Mouse (Mus musculus) adrenal gland, adult (tissue): ENCODE measurements around the gene Rasa3.

Experiments used
- DNase-seq, 2 experiments: peaks; one replicate each; pipeline ENCODE4 v3.0.0; 2022 to 2023; ENCODE audit warnings: low spot score in 1 of 2; ENCODE audit not compliant: inconsistent age in 2 of 2

Gene Rasa3

DNA sequence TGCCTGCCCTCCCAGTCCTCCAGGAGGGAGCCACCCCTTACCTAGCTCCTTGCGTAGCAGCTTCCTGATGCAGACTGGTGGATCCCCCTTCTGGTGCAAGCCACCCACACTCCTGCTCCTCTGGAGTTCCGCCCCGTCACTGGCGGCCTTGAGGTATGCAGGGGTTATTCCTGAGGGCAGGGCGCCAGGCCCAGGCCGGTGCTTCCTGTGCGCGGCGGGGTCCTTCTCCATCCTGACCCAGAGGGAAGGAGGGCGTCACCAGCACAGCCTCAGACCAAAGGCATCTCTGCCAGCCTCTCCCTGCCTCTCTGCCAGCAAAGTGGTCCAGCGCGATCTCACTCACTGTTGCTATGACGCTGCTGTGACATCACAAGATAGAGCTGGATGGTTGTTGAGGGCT lies 115.3 kb downstream of the Rasa3 start, which contains the start of gene 1700029H14Rik:
Gene 1700029H14Rik (minus strand): TSS at position 344 of the 400 bp plus-strand sequence.
- peak; percentile 23 to 52 for DNase-seq

DNA sequence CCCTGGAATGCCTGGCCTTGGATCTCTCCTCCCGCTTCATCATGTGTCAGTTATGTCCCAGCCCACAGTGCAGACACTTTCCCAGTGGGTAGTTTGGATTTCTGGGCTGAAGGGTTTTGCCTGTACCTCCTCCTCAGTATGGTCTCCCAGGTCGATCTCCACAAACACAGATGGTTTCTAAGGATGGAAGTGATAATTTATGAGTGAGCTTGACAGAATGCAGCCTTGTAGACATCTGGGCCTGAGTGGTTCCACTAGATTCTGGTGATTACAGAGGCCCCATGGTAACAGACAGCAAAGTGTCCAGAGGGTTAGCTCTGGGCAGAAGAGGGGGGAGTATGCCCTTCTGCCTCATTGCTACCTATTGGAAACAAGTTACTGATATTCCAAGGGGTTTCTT lies 119.9 kb downstream of the Rasa3 start:
- no peak for DNase-seq

GRCm38 (mm10) chr8:13551574-13551830 lies 125.9 kb downstream of the Rasa3 start:
- no peak for DNase-seq

- DNase-seq, result peak; percentile 88 to 96
Observed at GRCm38 (mm10) chr8:13550718-13551573, 126.5 kb downstream of the Rasa3 start.

DNA sequence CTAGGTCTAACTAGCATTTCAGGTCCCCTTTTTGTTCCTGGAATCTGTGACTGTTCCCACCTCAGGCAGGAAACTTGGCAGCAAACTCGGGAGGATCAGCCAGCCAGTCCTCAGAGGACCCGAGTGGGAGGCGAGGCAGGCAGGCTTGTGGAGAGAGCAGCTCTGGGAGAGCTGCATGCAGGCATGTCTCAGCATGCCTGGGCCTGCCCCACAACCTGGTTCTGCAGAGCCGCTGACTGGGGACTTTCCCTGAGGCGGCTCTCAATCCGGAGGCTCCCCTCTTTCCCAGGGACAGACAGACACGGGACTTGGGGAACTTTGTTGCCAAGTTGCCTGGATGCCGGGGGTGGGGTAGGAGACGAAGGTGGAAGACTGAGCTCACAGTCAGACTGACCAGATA lies 128.6 kb downstream of the Rasa3 start:
- peak; percentile 37 to 76 for DNase-seq

DNA sequence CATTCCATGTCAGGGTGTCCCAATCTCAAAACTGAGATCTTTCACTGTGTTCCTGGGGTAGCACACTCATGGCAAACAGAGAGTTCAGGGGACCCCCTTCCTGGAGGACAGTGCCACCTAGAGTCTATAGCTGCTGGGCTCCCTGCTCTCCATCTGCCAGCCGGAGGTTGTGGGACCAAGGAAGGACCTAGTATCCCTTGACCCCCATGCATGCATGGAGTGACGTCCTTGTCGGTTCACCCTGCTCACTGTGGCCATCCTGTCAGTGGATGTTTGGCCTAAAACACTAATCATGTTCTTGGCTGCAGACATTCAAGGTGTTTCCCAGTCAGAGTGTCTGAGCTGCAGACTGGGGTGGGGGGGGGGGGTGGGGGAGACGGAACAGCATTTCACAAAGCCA lies 129.2 kb downstream of the Rasa3 start:
- peak; percentile 54 to 86 for DNase-seq

DNA sequence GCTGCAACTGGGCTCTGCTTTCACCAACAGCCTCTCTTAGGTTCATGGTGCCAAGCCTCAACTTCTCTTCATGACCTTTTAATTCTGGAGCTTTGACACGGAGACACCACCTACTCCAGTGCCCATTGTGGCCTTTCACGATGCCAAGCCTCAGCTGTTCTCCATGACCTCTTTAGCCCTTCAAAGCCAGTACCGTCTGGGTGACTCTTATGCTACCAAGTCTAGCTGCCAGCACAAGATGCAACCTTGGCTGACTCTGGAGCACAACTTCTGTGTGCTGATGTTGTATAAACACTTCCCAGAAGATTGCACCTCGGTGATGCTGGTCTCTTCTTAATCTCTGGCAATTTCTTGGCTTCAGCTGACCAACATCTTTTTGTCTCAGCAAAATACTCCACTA lies 131.0 kb downstream of the Rasa3 start:
- peak in 1 of 2 experiments; percentile 83 for DNase-seq

GRCm38 (mm10) chr8:13541526-13541925 lies 135.9 kb downstream of the Rasa3 start:
- DNase-seq, result no peak

GRCm38 (mm10) chr8:13540122-13540521 lies 137.3 kb downstream of the Rasa3 start:
- no peak for DNase-seq

GRCm38 (mm10) chr8:13538821-13539220 lies 138.6 kb downstream of the Rasa3 start:
- DNase-seq, result peak in 1 of 2 experiments; percentile 55

DNA sequence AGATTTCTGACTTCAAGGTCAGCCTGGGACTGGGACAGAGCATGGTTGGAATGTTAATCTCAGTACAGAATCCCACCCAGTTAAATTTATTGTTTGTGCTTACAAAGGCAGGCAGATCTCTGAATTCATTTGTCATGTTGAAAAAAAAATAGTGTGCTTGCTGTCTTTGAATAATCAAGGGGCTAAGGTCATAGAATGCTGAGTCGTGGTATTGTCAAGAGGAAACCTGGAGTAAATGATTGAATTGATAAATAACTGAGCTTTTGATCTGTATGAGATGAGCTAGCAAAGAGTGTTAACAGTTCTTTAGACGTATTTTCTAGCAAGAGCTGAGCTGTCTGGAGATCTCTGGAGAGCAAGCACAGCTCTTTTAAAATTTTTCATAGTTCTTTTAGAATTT lies 140.3 kb downstream of the Rasa3 start:
- DNase-seq, result no peak

DNA sequence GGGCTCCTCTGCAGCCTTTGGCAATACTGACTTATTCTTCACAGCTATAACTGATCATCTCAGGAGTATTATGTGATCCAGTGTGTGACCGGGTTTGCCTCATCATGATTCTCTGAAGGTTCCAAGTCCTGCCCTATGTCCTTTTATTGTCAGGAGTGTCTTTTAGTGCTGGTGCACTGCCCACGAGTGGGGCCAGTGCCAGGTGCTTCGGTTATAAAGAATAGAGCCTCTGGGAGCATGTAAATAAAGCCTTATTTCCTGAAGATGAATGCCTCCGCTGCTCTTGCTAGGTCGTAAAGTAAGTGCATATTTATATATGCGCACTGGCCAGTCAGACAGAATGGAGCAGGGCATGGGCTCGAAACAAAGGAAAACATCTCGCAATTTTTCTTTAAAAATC lies 144.3 kb downstream of the Rasa3 start:
- DNase-seq, result no peak

DNA sequence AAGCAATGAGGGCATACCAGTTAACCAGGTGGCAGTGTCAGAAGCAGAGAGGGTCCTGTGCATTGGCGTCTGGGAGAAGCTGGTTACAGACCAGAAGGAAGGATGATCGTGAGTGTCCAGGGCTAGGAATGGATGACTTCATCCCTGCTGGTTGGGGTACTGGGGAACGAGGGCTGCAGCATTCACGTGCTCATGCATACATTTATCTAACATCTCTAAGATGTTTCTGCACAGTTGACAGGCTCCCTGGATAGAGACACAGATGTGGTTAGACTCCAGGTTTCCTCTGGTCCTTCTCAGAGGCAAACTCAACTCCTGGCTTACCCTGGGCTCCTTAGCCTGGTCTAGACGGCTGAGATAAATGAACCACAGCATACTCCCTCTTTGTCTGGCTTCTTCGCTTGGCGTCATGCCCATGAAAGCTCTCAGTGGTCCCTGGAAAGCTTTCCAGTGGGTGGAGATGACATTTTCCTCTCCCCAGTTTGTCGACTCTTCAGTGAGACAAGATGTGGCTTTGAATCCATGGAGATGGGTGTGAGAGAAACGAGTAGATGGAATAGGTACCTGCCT lies 145.7 kb downstream of the Rasa3 start:
- peak in 1 of 2 experiments; percentile 58 for DNase-seq

- DNase-seq, result peak; percentile 94 to 97
Observed at GRCm38 (mm10) chr8:13530941-13531340, 146.5 kb downstream of the Rasa3 start.

DNA sequence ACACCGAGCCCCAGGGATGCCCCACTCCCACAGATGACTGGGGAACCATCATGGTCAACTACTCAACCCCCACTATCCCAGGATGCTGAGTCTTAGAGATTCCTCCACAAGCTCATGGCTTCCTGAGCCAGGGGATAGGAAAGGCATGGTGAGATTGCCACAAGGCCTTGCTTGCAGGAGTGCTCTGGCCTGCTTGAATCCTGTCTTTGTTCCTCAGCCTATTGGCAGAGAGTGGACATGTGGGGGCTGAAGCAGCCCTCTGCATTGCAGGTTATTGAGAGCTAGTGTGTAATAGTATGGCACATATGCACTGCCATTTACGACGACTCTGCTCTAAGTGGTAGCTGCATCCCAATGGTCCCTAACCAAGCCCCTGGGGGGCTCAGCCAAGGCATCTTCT lies 147.0 kb downstream of the Rasa3 start:
- DNase-seq, result no peak

DNA sequence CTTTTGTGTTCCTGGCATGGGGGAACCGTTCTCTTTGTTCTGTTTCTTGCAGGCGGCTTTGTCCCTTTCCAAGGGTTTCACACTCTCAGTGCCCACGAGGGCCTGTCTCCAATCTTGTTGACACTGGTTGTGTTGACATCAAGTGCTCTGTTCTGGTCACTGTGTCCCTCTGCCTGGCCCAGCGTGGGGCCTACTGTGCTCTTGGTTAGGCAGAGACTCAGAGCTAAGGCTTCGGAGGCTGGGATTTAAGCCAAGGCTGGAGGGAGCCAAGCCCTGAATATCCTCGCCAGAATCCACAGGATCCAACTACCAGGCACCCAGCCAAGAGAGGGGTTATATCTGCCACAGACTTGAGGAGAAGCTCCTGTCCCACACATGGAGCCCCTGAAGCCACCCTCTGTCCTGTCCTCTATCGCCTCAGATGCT lies 147.5 kb downstream of the Rasa3 start:
- DNase-seq, result peak; percentile 75 to 92

- DNase-seq, result peak; percentile 29 to 66
Observed at GRCm38 (mm10) chr8:13529011-13529840, 148.2 kb downstream of the Rasa3 start.

GRCm38 (mm10) chr8:13521392-13521791 lies 156.0 kb downstream of the Rasa3 start:
- DNase-seq, result peak; percentile 66 to 81

- no peak for DNase-seq
Observed at GRCm38 (mm10) chr8:13520349-13520748, 157.1 kb downstream of the Rasa3 start.

DNA sequence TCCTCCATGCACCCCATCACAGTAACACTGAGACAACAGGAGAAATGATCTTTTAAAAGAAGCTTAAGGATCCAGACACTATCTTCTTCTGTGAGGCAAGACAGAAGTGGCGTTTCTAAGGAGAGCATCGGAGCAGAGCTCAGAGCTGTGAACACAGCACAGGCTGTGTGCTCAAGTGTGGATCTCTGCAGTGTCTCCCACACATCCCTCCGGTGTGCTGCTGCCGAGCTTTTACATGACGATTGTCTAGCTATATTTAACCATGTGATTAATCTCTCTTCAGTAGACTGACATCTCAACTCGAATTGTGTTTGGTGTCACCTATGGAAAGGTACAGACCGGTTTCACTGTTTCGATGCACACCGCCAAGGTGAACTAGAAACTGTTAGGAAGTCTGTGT lies 157.9 kb downstream of the Rasa3 start:
- DNase-seq, result no peak

DNA sequence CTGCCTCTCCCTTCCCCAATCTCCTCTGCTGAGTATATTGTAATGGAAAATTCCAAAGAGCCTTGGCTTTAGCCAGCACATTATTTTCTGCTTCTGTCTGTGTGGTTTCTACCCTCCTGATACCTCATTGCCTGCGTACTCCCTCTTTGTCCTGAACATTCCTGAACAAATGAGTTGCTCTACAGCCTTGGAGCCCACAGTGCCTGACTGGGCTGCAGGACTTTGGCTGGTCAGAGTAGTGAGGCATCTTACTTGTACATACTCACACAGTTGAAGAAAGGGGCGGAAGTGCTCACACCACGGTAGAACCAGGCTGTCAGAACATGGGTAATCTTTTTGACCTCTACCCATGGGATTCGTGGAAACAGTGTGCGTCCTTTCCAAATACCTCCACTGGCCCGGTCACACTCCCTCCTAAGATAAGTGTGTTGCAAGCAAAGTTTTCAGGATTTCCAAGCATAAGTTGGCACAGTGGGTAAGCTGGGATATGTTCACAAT lies 160.1 kb downstream of the Rasa3 start:
- peak; percentile 50 to 75 for DNase-seq
